In genomic region chr10:117634323-117635030, GRCm38 (mm10) we compare ENCODE assay signal across 20 mouse cellular contexts. TPM values are rescaled to one million over a fixed set of nuclear protein-coding genes. Genes with fewer than 3 reads are reported as not detected.
DNase-seq lines count a peak whose midpoint lies in the region; ATAC-seq lines count a peak whose summit lies in the region.
"Had no signal": no experiment of that assay in that cellular context is flagged by ENCODE, and none has a peak within 500 bp of the region (broad histone marks: within the 10 kb centered on the region; RNA-seq: fewer than 3 reads in every experiment).

No protein-coding gene starts in this region.

- H3K4me2 ChIP-seq in hindbrain, embryonic 11.5 days (replicated peaks; ENCODE audit: low read depth, low read length): no peak overlapping the region

- no peaks in the 10 kb centered on the region for H3K36me3 ChIP-seq in hindbrain, embryonic 11.5 days (ENCODE audit: control insufficient read depth, insufficient read depth, low read length)
- H3K36me3 ChIP-seq: G1E had no signal

- DNase-seq in 3T3-L1 (ENCODE audit: low read depth, low spot score) (peak; percentile 93), adipocyte (ENCODE audit: low spot score) (peak; percentile 95)
- DNase-seq in hindbrain, embryonic 11.5 days (ENCODE audit: low spot score): no peak
- no peak for DNase-seq in urinary bladder, postnatal 14 days (ENCODE audit: low spot score)
- DNase-seq: adrenal gland, adult 2 months; adrenal gland, adult 8-10 months; adrenal gland, postnatal 10 days; adrenal gland, postnatal 14 days; adrenal gland, postnatal 25 days; adrenal gland, postnatal 36 days; B cell, adult 2 months; cerebellum, adult 11 months; cerebellum, adult 11-12 months; cerebellum, adult 18-20 months; cerebellum, adult 2 months; cerebellum, adult 8-10 months had no signal

- H3K4me1 ChIP-seq in hindbrain, embryonic 11.5 days (replicated peaks; ENCODE audit: control insufficient read depth, insufficient read depth, low read length): 0 out of 2 replicates have a peak, but pooled peaks cover under 1% of the 10 kb centered on the region

- no peak overlapping the region for H3K27ac ChIP-seq in hindbrain, embryonic 11.5 days (ENCODE audit: low read depth, low read length)

- WGBS in hindbrain, embryonic 11.5 days: 88% methylated on average over 10 of the region's 10 CpGs

- no peak overlapping the region for H3K4me3 ChIP-seq in hindbrain, embryonic 11.5 days (ENCODE audit: low read depth, low read length)

- no peak overlapping the region for H3K9ac ChIP-seq in hindbrain, embryonic 11.5 days (ENCODE audit: low read depth, low read length)

- peaks cover 20% of the 10 kb centered on the region for H3K27me3 ChIP-seq in hindbrain, embryonic 11.5 days (ENCODE audit: control insufficient read depth, insufficient read depth, low read length)

- no peaks in the 10 kb centered on the region for H3K9me3 ChIP-seq in hindbrain, embryonic 11.5 days (ENCODE audit: control insufficient read depth, low read length)
- H3K9me3 ChIP-seq: G1E had no signal

- no peak for ATAC-seq in hindbrain, embryonic 11.5 days (ENCODE audit: low FRiP score)
- ATAC-seq: activated CD4-positive, CD25-positive, alpha-beta regulatory T cell, adult 4 months; CD4-positive, CD25-positive, alpha-beta regulatory T cell, adult 4 months; Patski had no signal

RNA-seq across cellular contexts. Expression of gene Cpm, which starts 5.2 kb away (rescaled TPM):
- 6.0 and 6.3 TPM in 2 replicates for polyA plus RNA-seq in hindbrain, embryonic 11.5 days (2014; fragmentation: Nextera tagmentation; extraction: Ambion mirVana)
- polyA plus RNA-seq: G1E had no signal

Comparison
In these comparisons a context has a peak if more than half of its experiments do, and no peak if none do; other contexts are left out.
1. DNase-seq: peak in 3T3-L1 (single experiment) and adipocyte (single experiment); none in hindbrain, embryonic 11.5 days (single experiment) and urinary bladder, postnatal 14 days (single experiment).